Mouse (Mus musculus) kidney, adult 11 months (tissue): Measurements from ENCODE around the gene Armcx4.
"Not testable (repeated sequence)": the region's sequence is repeated elsewhere in the genome, so short reads cannot be mapped to it uniquely, and the experiment has no call there.

Source experiments
- DNase-seq: peaks from one replicate; pipeline ENCODE4 v3.0.0; 2022

The Armcx4 gene

GRCm38 (mm10) chrX:134686267-134686666 is at the start of gene Armcx4:
TSS of gene Armcx4 (plus strand) at chrX:134686519.
- peak; percentile 15 for DNase-seq

- DNase-seq: no peak
Measured at GRCm38 (mm10) chrX:134641000-134641760, 45.1 kb upstream of the Armcx4 start.

GRCm38 (mm10) chrX:134646338-134646737 is 40.0 kb upstream of the Armcx4 start:
- DNase-seq: no peak

- no peak for DNase-seq
Measured at GRCm38 (mm10) chrX:134647421-134647820, 38.9 kb upstream of the Armcx4 start.

- DNase-seq: peak; percentile 63
Measured at GRCm38 (mm10) chrX:134648031-134648692, 38.2 kb upstream of the Armcx4 start.

GRCm38 (mm10) chrX:134652061-134652460 is 34.3 kb upstream of the Armcx4 start:
- no peak for DNase-seq

- DNase-seq: no peak
Measured at GRCm38 (mm10) chrX:134661586-134661985, 24.7 kb upstream of the Armcx4 start.

GRCm38 (mm10) chrX:134675022-134675421 is 11.3 kb upstream of the Armcx4 start:
- no peak for DNase-seq

- DNase-seq: no peak
Measured at GRCm38 (mm10) chrX:134675959-134676358, 10.4 kb upstream of the Armcx4 start.

- DNase-seq: no peak
Measured at GRCm38 (mm10) chrX:134684936-134685335, 1.4 kb upstream of the Armcx4 start.

GRCm38 (mm10) chrX:134686739-134687171 is 436 bp downstream of the Armcx4 start:
- DNase-seq: no peak

- DNase-seq: no peak
Measured at GRCm38 (mm10) chrX:134689676-134690075, 3.4 kb downstream of the Armcx4 start.

GRCm38 (mm10) chrX:134690871-134691539 is 4.7 kb downstream of the Armcx4 start:
- DNase-seq: peak; percentile 54

- no peak for DNase-seq
Measured at GRCm38 (mm10) chrX:134691540-134691935, 5.2 kb downstream of the Armcx4 start.

GRCm38 (mm10) chrX:134716863-134717262 is 30.5 kb downstream of the Armcx4 start:
- no peak for DNase-seq

GRCm38 (mm10) chrX:134717752-134718308 is 31.5 kb downstream of the Armcx4 start, which contains the start of gene Armcx1:
TSS of gene Armcx1 (plus strand) at chrX:134717963.
- DNase-seq: peak; percentile 30

GRCm38 (mm10) chrX:134718524-134718923 is 32.2 kb downstream of the Armcx4 start:
- DNase-seq: peak; percentile 8

GRCm38 (mm10) chrX:134723762-134724161 is 37.4 kb downstream of the Armcx4 start:
- not testable (repeated sequence) for DNase-seq

GRCm38 (mm10) chrX:134729778-134730177 is 43.5 kb downstream of the Armcx4 start:
- DNase-seq: no peak

- no peak for DNase-seq
Measured at GRCm38 (mm10) chrX:134737796-134738195, 51.5 kb downstream of the Armcx4 start.

GRCm38 (mm10) chrX:134739160-134739559 is 52.8 kb downstream of the Armcx4 start:
- no peak for DNase-seq

- DNase-seq: no peak
Measured at GRCm38 (mm10) chrX:134741862-134742261, 55.5 kb downstream of the Armcx4 start.
